Mouse (Mus musculus) embryonic facial prominence, embryonic 10.5 days (tissue): Measurements from ENCODE around the gene Rftn2. TPM values are rescaled to one million over a fixed set of nuclear protein-coding genes. Genes with fewer than 3 reads are reported as not detected.

Source experiments
- DNase-seq: peaks from one replicate; pipeline ENCODE4 v3.0.0-alpha.2; 2017; ENCODE audit warnings: low spot score
- H3K27ac ChIP-seq: fragments of 300-500 bp; sonication (generic); replicated peaks from 2 replicates; pipeline ENCODE4 v1.5.1; 2016; ENCODE audit warnings: mild to moderate bottlenecking
- H3K27me3 ChIP-seq: fragments of 300-500 bp; sonication (generic); replicated peaks from 2 replicates; pipeline ENCODE4 v1.6.1; 2016; ENCODE audit warnings: low read depth, mild to moderate bottlenecking; ENCODE audit not compliant: poor library complexity, severe bottlenecking
- H3K36me3 ChIP-seq: fragments of 300-500 bp; sonication (generic); replicated peaks from 2 replicates; pipeline ENCODE4 v1.6.1; 2016; ENCODE audit warnings: mild to moderate bottlenecking, moderate library complexity
- H3K4me1 ChIP-seq: fragments of 300-500 bp; sonication (generic); 2 replicates; pipeline ENCODE4 v1.6.1; 2016
- H3K4me3 ChIP-seq: fragments of 300-500 bp; sonication (generic); 2 replicates; pipeline ENCODE4 v1.5.1; 2016; ENCODE audit warnings: mild to moderate bottlenecking, moderate library complexity
- H3K9me3 ChIP-seq: fragments of 300-500 bp; sonication (generic); 2 replicates; pipeline ENCODE4 v1.6.1; 2016; ENCODE audit warnings: mild to moderate bottlenecking
- WGBS: fragments of 180-500 bp; shearing (Covaris S2); methylation state at CpG from one replicate; pipeline ENCODE4 v1.1.7; 2016; 5-methylcytosine and 5-hydroxymethylcytosine counted together
- polyA plus RNA-seq: library from polyadenylated mRNA; unstranded; fragments of >200 nt; fragmentation: Nextera tagmentation; extraction: Ambion mirVana; gene quantifications from 2 replicates; pipeline ENCODE4 v1.2.1, GENCODE M21; 2016

Gene Rftn2
- 10.6 and 13.6 TPM in 2 replicates for polyA plus RNA-seq

DNA sequence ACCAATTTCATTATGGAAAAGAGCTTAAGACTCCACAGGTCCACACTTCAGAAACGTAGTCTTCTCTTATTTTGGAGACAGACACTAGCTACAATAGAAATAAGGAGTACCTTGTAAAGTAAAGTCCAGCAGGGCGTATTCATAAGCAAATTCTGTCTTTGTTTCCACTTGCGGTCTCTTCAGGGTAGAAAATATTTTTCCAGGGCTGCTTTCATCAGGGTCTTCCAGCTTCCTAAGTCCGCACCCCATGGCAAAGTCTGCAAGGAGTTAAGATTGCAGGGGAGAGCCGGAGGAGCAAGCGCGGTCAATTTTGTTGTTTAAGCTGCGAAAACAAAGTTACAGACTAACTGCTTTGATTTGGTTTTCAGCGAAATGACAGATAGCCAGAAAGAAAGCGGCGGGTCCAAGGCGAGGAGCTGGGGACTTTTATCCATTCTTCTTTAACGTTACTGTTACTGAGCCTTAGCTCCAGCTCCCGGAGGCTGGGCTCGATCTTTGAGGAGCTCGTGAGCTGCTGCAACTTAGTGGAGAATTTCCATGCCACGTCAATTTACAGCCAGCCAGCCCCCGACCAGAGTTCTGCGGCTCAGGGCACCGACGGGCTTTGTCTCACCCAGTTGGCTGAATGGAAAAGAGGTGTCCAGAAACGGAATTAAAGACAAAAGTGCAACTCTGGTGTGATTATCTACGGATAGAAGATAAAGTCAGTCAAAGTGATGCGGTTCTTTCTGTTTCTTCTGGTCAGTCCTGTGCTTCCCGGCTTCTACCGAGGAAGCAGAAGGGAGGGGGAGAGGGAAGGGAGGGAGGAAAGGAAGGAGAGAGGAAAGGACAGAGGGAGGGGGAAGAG is at the start of gene Rftn2:
Gene Rftn2, minus strand, starts transcription at position 772 of the 847 bp plus-strand sequence.
- H3K27me3 ChIP-seq = no peaks in the 10 kb centered on the region
- whole genome bisulfite sequencing = 1% methylated on average over 26 of the region's 26 CpGs

DNA sequence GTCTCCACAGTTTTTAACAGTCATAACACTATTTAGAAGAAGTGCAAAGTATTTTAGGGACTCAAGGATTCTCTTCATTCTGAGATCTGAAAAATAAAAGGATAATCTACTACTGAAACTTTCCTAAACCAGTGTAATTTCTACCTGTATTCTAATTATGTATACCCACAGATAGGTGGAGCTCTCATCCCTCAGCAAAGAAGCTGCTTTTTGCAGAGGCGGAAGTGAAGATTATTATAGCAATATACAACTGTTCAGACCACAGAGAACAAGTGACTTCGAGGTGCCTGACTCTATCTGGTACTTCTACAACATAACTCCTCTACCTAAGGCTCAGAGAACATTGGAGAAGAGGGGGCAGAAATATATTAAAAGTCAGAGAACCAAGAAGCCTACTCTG is 38.9 kb upstream of the Rftn2 start:
- Histone ChIP-seq H3K4me3 (no peak overlapping the region), H3K4me1 (no peaks in the 10 kb centered on the region), H3K36me3 (no peaks in the 10 kb centered on the region), H3K27ac (no peak overlapping the region), H3K27me3 (no peaks in the 10 kb centered on the region), H3K9me3 (no peaks in the 10 kb centered on the region)
- DNase-seq = no peak
- WGBS = 70% methylated on average over 2 of the region's 2 CpGs

More for the DNA sequence above, at the start of gene Rftn2:
- H3K36me3 ChIP-seq = no peaks in the 10 kb centered on the region
- H3K27ac ChIP-seq = peak within 1 kb of the TSS; percentile 85
- DNase-seq = peak; percentile 70
- peaks cover 31% of the 10 kb centered on the region for H3K4me1 ChIP-seq
- peak within 1 kb of the TSS; percentile 64 for H3K4me3 ChIP-seq
- H3K9me3 ChIP-seq = no peaks in the 10 kb centered on the region

DNA sequence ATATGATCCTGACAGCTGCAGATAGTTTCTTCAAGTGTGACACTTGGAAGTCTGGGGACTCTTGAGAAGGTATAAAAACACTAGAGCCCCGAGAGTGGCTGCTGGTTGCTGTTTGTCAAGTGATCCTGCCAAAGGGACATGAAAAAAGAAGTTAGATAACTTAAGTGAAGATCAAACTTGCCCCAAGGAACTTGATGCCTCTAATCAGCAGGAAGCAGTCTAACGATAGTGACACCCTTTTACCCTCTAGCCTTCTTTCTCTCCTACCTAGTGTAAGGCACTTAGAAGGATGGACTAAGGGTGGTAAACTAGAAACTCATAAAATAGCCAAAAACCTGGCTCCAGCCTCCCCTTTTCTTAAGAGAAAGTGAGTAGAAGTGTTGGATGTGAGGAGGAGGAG is 37.8 kb upstream of the Rftn2 start:
- WGBS = 53% methylated on average over 2 of the region's 2 CpGs
- Histone ChIP-seq H3K9me3 (no peaks in the 10 kb centered on the region), H3K27ac (no peak overlapping the region), H3K4me3 (no peak overlapping the region), H3K4me1 (no peaks in the 10 kb centered on the region), H3K36me3 (no peaks in the 10 kb centered on the region), H3K27me3 (no peaks in the 10 kb centered on the region)
- DNase-seq = no peak

DNA sequence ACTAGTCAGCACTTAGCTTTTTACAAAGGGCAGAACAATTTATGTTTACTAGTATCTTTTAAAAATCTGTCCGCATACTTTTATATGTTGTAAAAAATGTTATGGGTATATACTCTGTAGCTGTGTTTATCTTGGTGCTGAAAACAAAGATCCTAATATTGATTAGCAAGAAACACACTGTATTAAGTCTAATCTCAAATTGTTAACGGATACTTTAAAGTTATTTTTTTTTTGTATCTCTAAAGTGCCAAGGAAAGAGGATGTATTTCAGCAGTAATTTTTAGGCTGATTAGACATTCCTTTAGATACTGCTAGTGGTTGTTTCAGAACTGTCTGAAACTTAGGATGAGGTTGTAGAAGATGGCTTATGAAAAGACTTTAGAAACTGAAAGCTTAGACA is 19.8 kb upstream of the Rftn2 start:
- Histone ChIP-seq H3K4me3 (no peak overlapping the region), H3K27me3 (no peaks in the 10 kb centered on the region), H3K4me1 (no peaks in the 10 kb centered on the region), H3K36me3 (peaks cover 13% of the 10 kb centered on the region; the same call in 1 of the 2 replicates), H3K27ac (no peak overlapping the region), H3K9me3 (no peaks in the 10 kb centered on the region)
- WGBS = 83% methylated on average over 2 of the region's 2 CpGs
- no peak for DNase-seq

DNA sequence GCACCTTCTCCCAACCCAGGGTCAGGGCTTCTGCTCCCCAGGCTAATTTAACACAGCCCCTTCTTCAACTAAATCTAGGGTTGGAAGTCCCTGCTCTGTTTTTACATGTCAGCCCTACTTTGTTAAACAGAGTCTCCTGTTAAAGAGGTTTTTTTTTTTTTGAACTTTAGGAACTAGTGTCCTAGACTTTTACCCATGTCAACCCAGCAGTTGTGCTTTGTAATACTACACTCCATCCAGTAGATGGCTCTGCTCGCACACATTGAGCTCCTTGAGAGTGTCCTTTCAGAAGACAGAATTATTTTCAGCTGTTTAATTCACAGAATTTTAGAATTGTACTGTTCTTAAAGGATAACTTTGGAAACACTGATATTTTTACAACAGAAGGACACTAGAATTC is 12.7 kb upstream of the Rftn2 start:
- Histone ChIP-seq H3K27me3 (no peaks in the 10 kb centered on the region), H3K4me1 (peaks cover 41% of the 10 kb centered on the region), H3K36me3 (peaks cover 16% of the 10 kb centered on the region; the same call in 1 of the 2 replicates), H3K4me3 (peak overlapping the region; percentile 92), H3K9me3 (no peaks in the 10 kb centered on the region), H3K27ac (no peak overlapping the region)
- WGBS = 3% methylated on average over 1 of the region's 1 CpGs
- DNase-seq = peak; percentile 33

DNA sequence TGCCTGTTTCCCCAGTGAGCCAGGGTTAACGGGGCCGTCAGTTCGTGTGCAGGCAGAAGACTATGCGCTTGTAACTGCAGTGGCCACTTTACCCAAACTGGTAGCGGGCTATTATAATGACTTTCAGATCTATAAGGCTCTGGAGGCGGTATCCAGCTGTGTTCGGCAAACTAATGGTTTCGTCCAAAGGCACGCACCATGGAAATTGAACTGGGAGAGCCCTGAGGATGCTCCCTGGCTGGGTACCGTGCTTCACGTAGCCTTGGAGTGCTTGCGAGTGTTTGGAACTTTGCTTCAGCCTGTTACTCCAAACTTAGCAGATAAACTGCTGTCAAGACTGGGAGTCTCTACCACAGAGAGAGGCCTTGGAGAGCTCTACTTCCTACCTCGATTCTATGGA is 11.9 kb upstream of the Rftn2 start:
- Histone ChIP-seq H3K36me3 (peaks cover 16% of the 10 kb centered on the region; the same call in 1 of the 2 replicates), H3K27me3 (no peaks in the 10 kb centered on the region), H3K4me3 (peak overlapping the region; percentile 92), H3K4me1 (peaks cover 41% of the 10 kb centered on the region), H3K27ac (no peak overlapping the region), H3K9me3 (no peaks in the 10 kb centered on the region)
- 28% methylated on average over 13 of the region's 13 CpGs for WGBS
- peak; percentile 17 for DNase-seq

DNA sequence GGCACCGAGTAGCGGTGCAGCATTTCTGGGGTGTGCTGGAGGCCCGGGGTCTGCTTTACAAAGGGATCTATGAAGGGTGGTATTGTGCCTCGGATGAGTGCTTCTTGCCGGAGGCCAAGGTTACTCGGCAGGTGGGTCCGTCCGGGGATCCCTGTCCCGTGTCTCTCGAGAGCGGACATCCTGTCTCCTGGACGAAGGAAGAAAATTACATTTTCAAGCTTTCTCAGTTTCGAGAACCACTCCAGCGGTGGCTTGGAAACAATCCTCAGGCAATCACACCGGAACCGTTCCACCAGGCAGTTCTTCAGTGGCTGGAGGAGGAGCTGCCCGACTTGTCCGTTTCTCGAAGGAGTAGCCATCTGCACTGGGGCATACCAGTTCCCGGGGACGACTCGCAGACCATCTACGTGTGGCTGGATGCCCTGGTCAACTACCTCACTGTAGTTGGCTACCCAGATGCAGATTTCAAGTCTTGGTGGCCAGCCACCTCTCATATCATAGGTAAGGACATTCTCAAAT is 11.1 kb upstream of the Rftn2 start:
- peaks cover 11% of the 10 kb centered on the region; the same call in 1 of the 2 replicates for H3K36me3 ChIP-seq
- H3K27ac ChIP-seq = peak overlapping the region; percentile 81
- DNase-seq = peak; percentile 44
- no peaks in the 10 kb centered on the region for H3K9me3 ChIP-seq
- H3K4me1 ChIP-seq = peaks cover 41% of the 10 kb centered on the region
- H3K4me3 ChIP-seq = peak overlapping the region; percentile 92
- no peaks in the 10 kb centered on the region for H3K27me3 ChIP-seq
- WGBS = under 1% methylated on average over 23 of the region's 23 CpGs

DNA sequence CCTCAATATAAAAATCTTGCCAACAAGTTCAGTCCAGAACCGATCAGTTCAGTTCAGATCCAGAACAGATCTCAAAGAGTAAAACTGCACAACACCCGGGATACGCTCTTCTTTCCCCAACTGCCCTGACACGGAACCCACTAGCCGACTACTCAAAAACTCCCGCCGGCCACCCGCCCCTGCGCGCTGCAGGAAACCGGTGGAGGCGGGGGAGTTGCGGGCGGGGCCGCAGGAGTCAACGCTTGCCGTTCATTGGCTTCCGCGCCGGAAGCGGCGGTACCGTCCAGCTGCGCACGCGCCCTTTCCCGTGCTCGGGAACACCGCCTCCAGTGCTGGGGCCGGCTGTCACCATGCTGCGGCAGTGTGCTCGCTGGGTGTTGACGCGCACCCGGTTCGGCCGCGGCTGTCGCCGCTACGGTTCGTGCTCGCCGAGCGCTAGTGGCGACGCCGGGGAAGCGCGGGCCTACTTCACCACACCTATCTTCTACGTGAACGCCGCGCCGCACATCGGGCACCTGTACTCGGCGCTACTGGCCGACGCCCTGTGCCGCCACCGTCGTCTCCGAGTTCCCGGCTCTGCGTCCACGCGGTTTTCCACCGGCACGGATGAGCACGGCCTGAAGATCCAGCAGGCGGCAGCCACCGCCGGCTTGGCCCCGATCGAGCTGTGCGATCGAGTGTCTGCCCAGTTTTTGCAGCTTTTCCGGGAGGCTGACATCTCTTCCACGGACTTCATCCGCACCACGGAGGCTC is 10.5 kb upstream of the Rftn2 start, which contains the start of gene Mars2:
Gene Mars2, plus strand, starts transcription at position 288 of the 753 bp plus-strand sequence.
- no peaks in the 10 kb centered on the region for H3K27me3 ChIP-seq
- H3K4me3 ChIP-seq = peak within 1 kb of the TSS; percentile 92
- H3K27ac ChIP-seq = peak within 1 kb of the TSS; percentile 81
- H3K4me1 ChIP-seq = peaks cover 41% of the 10 kb centered on the region
- H3K9me3 ChIP-seq = no peaks in the 10 kb centered on the region
- WGBS = under 1% methylated on average over 82 of the region's 82 CpGs
- DNase-seq = peak; percentile 97
- 0 out of 2 replicates have a peak, but pooled peaks cover 6% of the 10 kb centered on the region for H3K36me3 ChIP-seq

DNA sequence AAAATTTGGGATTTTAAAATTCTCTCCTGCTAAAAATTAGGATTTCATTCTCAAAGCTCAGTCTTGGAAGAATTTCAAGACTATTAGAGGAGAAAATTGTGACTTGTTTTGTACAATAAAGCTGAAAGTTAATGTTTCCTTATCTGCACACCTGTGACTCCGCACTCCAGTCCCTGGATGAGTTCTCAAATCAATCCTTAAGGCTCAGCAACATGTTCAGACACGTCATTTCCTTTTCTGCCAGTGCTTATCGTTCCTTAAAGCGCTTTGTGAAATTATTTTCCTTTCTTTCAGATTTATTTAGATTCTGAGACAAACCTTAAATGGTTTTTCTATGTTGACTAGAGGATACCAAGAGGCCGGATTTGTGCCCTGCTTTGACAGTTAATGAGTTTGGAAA is 9.9 kb upstream of the Rftn2 start:
- H3K36me3 ChIP-seq = 0 out of 2 replicates have a peak, but pooled peaks cover 3% of the 10 kb centered on the region
- WGBS = 42% methylated on average over 5 of the region's 5 CpGs
- peaks cover 41% of the 10 kb centered on the region for H3K4me1 ChIP-seq
- H3K9me3 ChIP-seq = no peaks in the 10 kb centered on the region
- H3K4me3 ChIP-seq = peak overlapping the region; percentile 92
- DNase-seq = no peak
- H3K27me3 ChIP-seq = no peaks in the 10 kb centered on the region
- H3K27ac ChIP-seq = peak overlapping the region; percentile 81

DNA sequence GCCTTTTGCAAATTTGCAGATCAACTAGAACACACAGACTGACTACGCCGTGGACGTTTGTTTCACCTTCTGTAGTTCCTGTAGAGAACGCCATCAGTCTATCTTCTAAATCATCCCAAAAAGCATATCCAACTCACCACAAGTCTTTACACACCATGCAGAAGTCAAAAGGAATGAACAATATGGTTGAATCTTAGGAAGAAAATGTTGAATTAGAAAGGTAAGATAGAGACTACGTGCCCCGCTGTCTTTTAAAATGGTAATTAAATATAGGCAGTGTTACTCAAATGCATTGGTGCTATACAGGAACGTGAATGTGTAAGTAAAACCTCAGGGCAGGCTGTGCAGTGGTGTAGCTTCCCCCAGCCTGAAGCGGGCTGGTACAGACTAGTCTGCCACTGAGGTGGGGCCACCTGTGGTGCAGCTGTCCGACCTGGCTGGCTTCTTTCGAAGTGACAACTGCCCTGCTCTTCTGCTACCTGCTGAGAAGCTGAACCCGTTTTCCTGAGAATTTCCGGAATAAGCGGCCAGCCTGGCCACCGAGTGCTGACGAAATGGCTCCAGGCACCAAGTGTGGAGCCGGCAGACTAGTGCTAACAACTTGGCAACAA is 8.4 kb upstream of the Rftn2 start:
- Histone ChIP-seq H3K4me1 (peaks cover 29% of the 10 kb centered on the region), H3K27me3 (no peaks in the 10 kb centered on the region), H3K9me3 (no peaks in the 10 kb centered on the region), H3K4me3 (no peak overlapping the region), H3K27ac (no peak overlapping the region), H3K36me3 (no peaks in the 10 kb centered on the region)
- WGBS = 55% methylated on average over 16 of the region's 16 CpGs
- DNase-seq = no peak

DNA sequence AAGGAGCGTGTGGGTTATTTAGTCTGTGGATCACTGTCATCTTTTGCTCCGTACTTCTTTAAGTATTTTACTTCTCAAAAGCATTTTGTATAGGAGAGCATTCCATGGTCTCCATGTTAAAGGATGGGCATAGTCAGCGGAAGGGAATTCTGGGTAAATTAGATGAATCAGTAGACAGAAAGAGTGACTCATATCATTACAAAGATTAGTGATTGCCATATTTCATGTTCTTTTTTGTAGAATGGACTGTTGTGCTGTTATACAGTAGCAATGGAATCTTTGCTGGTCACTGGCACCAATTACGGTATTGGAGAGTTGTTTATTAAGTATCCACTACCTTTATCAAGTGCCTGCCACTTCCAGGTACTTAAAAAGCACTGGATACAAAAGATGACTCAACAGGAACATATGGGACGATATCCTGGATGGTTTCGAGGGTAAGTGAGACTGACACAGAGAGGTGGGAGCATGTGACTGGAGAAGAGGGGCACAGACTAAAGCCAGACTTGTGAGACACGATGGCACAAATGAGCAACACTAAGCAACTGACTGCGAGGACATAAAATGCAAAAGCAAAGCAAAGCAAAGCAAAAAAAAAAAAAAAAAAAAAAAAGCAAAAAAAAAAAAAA is 1.8 kb upstream of the Rftn2 start:
- Histone ChIP-seq H3K4me1 (peaks cover 26% of the 10 kb centered on the region), H3K9me3 (no peaks in the 10 kb centered on the region), H3K36me3 (no peaks in the 10 kb centered on the region), H3K27ac (no peak overlapping the region), H3K27me3 (no peaks in the 10 kb centered on the region), H3K4me3 (no peak overlapping the region)
- 88% methylated on average over 8 of the region's 8 CpGs for WGBS
- peak; percentile 4 for DNase-seq

DNA sequence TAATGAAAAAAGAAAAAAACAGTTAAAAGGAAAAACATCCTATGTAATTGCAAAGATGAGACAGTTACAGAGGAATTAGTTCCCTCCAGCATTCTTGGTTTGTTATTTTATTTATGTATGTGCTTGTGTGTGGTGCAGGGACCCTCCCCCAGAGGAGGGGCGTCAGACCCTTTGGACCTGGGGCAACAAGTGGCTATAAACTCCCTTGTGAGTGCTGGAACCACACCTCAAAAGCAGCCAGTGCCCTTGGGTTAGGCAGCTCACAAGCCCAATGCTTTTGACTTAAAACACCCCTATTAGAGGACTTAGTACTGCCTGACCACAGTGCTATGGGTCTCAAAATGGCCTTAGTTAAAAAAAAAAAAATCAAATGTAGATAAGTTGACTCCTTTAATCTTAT is 794 bp upstream of the Rftn2 start:
- no peaks in the 10 kb centered on the region for H3K36me3 ChIP-seq
- peaks cover 28% of the 10 kb centered on the region for H3K4me1 ChIP-seq
- no peak overlapping the region for H3K4me3 ChIP-seq
- peak; percentile 9 for DNase-seq
- no peak overlapping the region for H3K27ac ChIP-seq
- whole genome bisulfite sequencing = 27% methylated on average over 1 of the region's 1 CpGs
- H3K9me3 ChIP-seq = no peaks in the 10 kb centered on the region
- H3K27me3 ChIP-seq = no peaks in the 10 kb centered on the region
